In genomic region chr7:75134710-75135617, GRCm38 (mm10) we compare ENCODE assay signal across 8 mouse cellular contexts.
DNase-seq lines count a peak whose midpoint lies in the region; ATAC-seq and TF ChIP-seq lines count a peak whose summit lies in the region.

No protein-coding gene starts in this region.

- H3K27me3 ChIP-seq in intestine, embryonic 14.5 days (replicated peaks; ENCODE audit: control insufficient read depth, insufficient read depth, low read length), result no peaks in the 10 kb centered on the region
- H3K27me3 ChIP-seq in intestine, embryonic 16.5 days (replicated peaks; ENCODE audit: control insufficient read depth, insufficient read depth, low read length), result no peaks in the 10 kb centered on the region
- H3K27me3 ChIP-seq in embryonic facial prominence, embryonic 13.5 days, result 0 out of 2 replicates have a peak, but pooled peaks cover 2% of the 10 kb centered on the region
- no peaks in the 10 kb centered on the region for H3K27me3 ChIP-seq in kidney, postnatal 0 days (ENCODE audit: insufficient read depth, low read length)
- H3K27me3 ChIP-seq in midbrain, embryonic 13.5 days, result 0 out of 2 replicates have a peak, but pooled peaks cover 2% of the 10 kb centered on the region

- peak; percentile 53; the same call in 1 of the 2 replicates for TF ChIP-seq CTCF in brain, embryonic 14.5 days (IDR thresholded peaks at IDR 0.05; ENCODE audit: borderline replicate concordance, extremely low read depth, insufficient read depth, insufficient read length)
- TF ChIP-seq CTCF in kidney, postnatal 0 days (IDR thresholded peaks at IDR 0.05; ENCODE audit: low read depth), result peak; percentile 72

- no peaks in the 10 kb centered on the region for H3K36me3 ChIP-seq in intestine, embryonic 14.5 days (ENCODE audit: control insufficient read depth, insufficient read depth, low read length)
- no peaks in the 10 kb centered on the region for H3K36me3 ChIP-seq in intestine, embryonic 16.5 days (ENCODE audit: control insufficient read depth, insufficient read depth, low read length)
- no peaks in the 10 kb centered on the region for H3K36me3 ChIP-seq in embryonic facial prominence, embryonic 13.5 days
- H3K36me3 ChIP-seq in kidney, postnatal 0 days (ENCODE audit: insufficient read depth, low read length), result no peaks in the 10 kb centered on the region
- H3K36me3 ChIP-seq in midbrain, embryonic 13.5 days, result no peaks in the 10 kb centered on the region

- 27% methylated on average over 15 of the region's 15 CpGs for WGBS in intestine, embryonic 14.5 days
- WGBS in intestine, embryonic 16.5 days, result 30% methylated on average over 15 of the region's 15 CpGs
- 21% methylated on average over 15 of the region's 15 CpGs for WGBS in embryonic facial prominence, embryonic 13.5 days
- 20% methylated on average over 15 of the region's 15 CpGs for WGBS in kidney, postnatal 0 days
- 27% methylated on average over 15 of the region's 15 CpGs for WGBS in midbrain, embryonic 13.5 days

- TF ChIP-seq POLR2A in brain, embryonic 14.5 days (IDR thresholded peaks at IDR 0.05; ENCODE audit: borderline replicate concordance, extremely low read depth, insufficient read depth, insufficient read length, poor library complexity, severe bottlenecking), result no peak

- H3K4me1 ChIP-seq in intestine, embryonic 14.5 days (replicated peaks; ENCODE audit: control insufficient read depth, insufficient read depth, low read length), result no peaks in the 10 kb centered on the region
- no peaks in the 10 kb centered on the region for H3K4me1 ChIP-seq in intestine, embryonic 16.5 days (ENCODE audit: control insufficient read depth, insufficient read depth, low read length)
- peaks cover 4% of the 10 kb centered on the region; the same call in 1 of the 2 replicates for H3K4me1 ChIP-seq in embryonic facial prominence, embryonic 13.5 days
- no peaks in the 10 kb centered on the region for H3K4me1 ChIP-seq in kidney, postnatal 0 days (replicated peaks; ENCODE audit: insufficient read depth, low read length)
- H3K4me1 ChIP-seq in midbrain, embryonic 13.5 days (replicated peaks), result no peaks in the 10 kb centered on the region

- H3K27ac ChIP-seq in intestine, embryonic 14.5 days (ENCODE audit: low read depth), result no peak overlapping the region
- no peak overlapping the region for H3K27ac ChIP-seq in intestine, embryonic 16.5 days (ENCODE audit: low read length)
- H3K27ac ChIP-seq in embryonic facial prominence, embryonic 13.5 days, result no peak overlapping the region
- no peak overlapping the region for H3K27ac ChIP-seq in kidney, postnatal 0 days
- no peak overlapping the region for H3K27ac ChIP-seq in midbrain, embryonic 13.5 days

- H3K9me3 ChIP-seq in intestine, embryonic 14.5 days (ENCODE audit: control insufficient read depth, low read length), result no peaks in the 10 kb centered on the region
- no peaks in the 10 kb centered on the region for H3K9me3 ChIP-seq in intestine, embryonic 16.5 days (ENCODE audit: control insufficient read depth, low read length)
- H3K9me3 ChIP-seq in embryonic facial prominence, embryonic 13.5 days, result no peaks in the 10 kb centered on the region
- no peaks in the 10 kb centered on the region for H3K9me3 ChIP-seq in kidney, postnatal 0 days (replicated peaks; ENCODE audit: low read length)
- no peaks in the 10 kb centered on the region for H3K9me3 ChIP-seq in midbrain, embryonic 13.5 days

- DNase-seq in intestine, embryonic 14.5 days (ENCODE audit: low spot score), result peak; percentile 62
- DNase-seq in CD4-positive helper T cell, adult 2 months (ENCODE audit: low read depth, low spot score), result peak; percentile 53
- DNase-seq in brain, embryonic 14.5 days (ENCODE audit: low read depth), result peak; percentile 85
- peak; percentile 76 for DNase-seq in kidney, postnatal 0 days (ENCODE audit: low spot score)
- DNase-seq in thymus, postnatal 14 days, result peak; percentile 28

- no peak overlapping the region for H3K9ac ChIP-seq in intestine, embryonic 14.5 days (ENCODE audit: low read length)
- H3K9ac ChIP-seq in intestine, embryonic 16.5 days (ENCODE audit: low read depth, low read length), result no peak overlapping the region
- no peak overlapping the region for H3K9ac ChIP-seq in embryonic facial prominence, embryonic 13.5 days
- H3K9ac ChIP-seq in kidney, postnatal 0 days (ENCODE audit: low read depth, low read length), result no peak overlapping the region
- no peak overlapping the region for H3K9ac ChIP-seq in midbrain, embryonic 13.5 days (replicated peaks)

- ATAC-seq in intestine, embryonic 14.5 days (replicated peaks; ENCODE audit: low FRiP score, low TSS enrichment, low read depth), result peak; percentile 75
- no peak for ATAC-seq in intestine, embryonic 16.5 days
- no peak for ATAC-seq in embryonic facial prominence, embryonic 13.5 days (ENCODE audit: insufficient number of reproducible peaks, insufficient read depth, low FRiP score, low TSS enrichment, low read depth)
- peak; percentile 67 for ATAC-seq in kidney, postnatal 0 days (replicated peaks; ENCODE audit: low FRiP score, low read depth)
- peak; percentile 75 for ATAC-seq in midbrain, embryonic 13.5 days

- H3K4me3 ChIP-seq in intestine, embryonic 14.5 days (ENCODE audit: low read depth, low read length), result no peak overlapping the region
- H3K4me3 ChIP-seq in intestine, embryonic 16.5 days (ENCODE audit: low read length), result no peak overlapping the region
- no peak overlapping the region for H3K4me3 ChIP-seq in embryonic facial prominence, embryonic 13.5 days
- H3K4me3 ChIP-seq in kidney, postnatal 0 days (replicated peaks; ENCODE audit: low read depth, low read length), result no peak overlapping the region
- no peak overlapping the region for H3K4me3 ChIP-seq in midbrain, embryonic 13.5 days (replicated peaks)

- no peak overlapping the region for H3K4me2 ChIP-seq in intestine, embryonic 14.5 days (ENCODE audit: low read length)
- H3K4me2 ChIP-seq in intestine, embryonic 16.5 days (ENCODE audit: low read depth, low read length), result no peak overlapping the region
- H3K4me2 ChIP-seq in embryonic facial prominence, embryonic 13.5 days, result peak overlapping the region; percentile 9; the same call in 1 of the 2 replicates
- H3K4me2 ChIP-seq in kidney, postnatal 0 days (ENCODE audit: low read length), result no peak overlapping the region
- no peak overlapping the region for H3K4me2 ChIP-seq in midbrain, embryonic 13.5 days (replicated peaks)

Comparison
In these comparisons a context has a peak if more than half of its experiments do, and no peak if none do; other contexts are left out.
1. ATAC-seq: peak in intestine, embryonic 14.5 days (single experiment), kidney, postnatal 0 days (single experiment) and midbrain, embryonic 13.5 days (single experiment); none in intestine, embryonic 16.5 days (single experiment) and embryonic facial prominence, embryonic 13.5 days (single experiment).
2. DNase-seq: peak in every context shown above with its lines; median percentile 85 in brain, embryonic 14.5 days; 76 in kidney, postnatal 0 days; 62 in intestine, embryonic 14.5 days; 53 in CD4-positive helper T cell, adult 2 months; 28 in thymus, postnatal 14 days.